Mouse (Mus musculus): Measurements from ENCODE around the gene Cog6. TPM values are rescaled to one million over a fixed set of nuclear protein-coding genes. Genes with fewer than 3 reads are reported as not detected.
"Not testable (repeated sequence)": the region's sequence is repeated elsewhere in the genome, so short reads cannot be mapped to it uniquely, and the experiment has no call there.

Cog6 gene
- total RNA-seq, 1 experiment from 2014 or later = 39.0 TPM

DNA sequence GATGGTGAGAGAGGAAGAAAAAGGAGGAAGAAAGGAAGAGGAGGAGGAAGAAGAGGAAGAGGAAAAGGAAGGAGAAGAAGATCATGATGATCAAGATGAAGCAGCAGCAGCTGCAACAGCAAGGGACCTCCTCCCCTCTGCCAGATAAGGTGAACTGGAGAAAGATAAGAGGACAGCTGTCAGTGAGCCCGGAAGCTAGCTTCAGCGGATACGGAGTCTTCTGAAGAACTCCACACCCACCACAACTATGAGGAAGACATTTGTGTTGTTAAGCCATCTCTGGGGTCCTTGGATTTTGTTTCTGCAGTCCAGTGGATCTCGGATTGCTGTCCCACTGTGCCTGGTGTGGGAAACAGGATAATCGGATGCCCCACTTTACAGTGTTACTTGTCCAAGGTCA is 15.4 kb upstream of the Cog6 start:
- no peak for DNase-seq

DNA sequence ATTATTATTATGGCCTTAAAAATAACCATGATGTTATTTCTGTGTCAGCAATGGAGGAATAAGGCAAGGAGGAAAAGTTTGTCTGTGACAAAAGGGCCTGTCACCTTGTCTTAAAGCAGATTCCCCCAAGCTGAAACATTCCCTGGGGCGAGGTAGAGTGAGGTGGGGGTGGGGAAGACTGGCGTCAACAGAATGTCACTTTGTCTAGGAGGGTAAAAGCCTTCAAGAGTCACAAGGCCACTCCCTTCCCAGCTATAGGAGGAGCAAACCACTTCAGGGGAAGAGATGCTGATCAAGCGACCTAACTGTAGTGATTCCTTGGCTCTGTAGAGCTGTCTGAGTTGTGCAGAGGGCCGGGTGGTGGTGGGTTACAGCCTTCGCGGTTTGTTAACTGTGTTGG is 14.5 kb upstream of the Cog6 start:
- DNase-seq = no peak

DNA sequence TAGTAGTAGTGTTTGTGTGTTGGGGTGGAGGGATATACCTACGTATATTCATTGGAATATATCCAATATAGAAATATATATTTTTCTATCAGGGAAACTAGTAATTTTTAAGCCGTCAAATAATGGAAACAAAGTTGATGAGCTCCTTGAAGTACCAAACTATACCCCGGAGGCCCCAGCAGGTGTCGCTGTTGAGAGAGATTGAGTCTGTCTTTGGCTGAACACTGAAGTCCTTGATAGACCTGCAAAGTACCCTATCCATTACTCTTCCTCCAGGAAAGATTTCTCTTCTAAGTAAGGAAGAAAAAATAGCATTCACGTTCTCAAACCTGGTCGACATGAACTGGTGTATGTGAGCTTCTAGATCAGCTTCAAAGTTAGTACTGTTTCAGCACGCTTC is 12.0 kb upstream of the Cog6 start:
- peak; percentile 81 for DNase-seq

DNA sequence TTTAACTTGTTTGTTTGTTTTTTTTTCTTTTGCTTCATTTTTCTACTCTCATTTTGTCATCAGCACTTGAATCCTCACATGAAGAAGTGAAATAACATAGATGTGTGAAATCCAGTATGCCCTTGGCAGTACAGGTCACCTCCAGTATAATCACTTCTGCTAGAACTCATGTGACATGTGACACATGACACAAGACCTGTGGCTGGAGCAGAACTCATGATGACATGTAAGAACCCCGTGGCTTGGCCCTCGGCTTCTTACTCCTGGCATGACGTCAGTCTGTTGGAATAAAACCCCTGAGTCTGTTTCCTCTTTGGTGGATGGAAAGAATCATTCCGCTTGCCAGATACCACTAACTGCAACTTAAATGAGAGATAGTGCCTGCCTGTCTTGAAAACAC is 10.3 kb upstream of the Cog6 start:
- DNase-seq = no peak

DNA sequence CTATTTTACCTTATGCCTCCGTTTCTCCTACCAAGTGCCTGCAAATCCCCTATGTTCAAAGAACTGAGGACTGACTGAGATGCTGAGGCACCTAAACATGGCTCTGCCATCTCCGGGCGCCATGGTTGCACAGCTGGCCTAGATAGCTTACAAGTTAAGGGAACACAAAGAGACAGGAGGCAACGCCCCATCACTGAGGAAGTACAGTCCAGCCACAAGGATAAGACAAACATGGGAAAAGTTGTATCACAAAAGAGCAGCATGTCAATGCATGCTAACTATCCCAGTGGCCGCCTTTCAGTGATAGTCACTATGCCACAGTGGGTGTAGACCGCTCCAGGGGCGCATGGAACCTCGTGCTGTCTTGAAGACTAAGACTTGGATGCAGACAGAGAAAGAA is 9.6 kb downstream of the Cog6 start:
- no peak for DNase-seq

DNA sequence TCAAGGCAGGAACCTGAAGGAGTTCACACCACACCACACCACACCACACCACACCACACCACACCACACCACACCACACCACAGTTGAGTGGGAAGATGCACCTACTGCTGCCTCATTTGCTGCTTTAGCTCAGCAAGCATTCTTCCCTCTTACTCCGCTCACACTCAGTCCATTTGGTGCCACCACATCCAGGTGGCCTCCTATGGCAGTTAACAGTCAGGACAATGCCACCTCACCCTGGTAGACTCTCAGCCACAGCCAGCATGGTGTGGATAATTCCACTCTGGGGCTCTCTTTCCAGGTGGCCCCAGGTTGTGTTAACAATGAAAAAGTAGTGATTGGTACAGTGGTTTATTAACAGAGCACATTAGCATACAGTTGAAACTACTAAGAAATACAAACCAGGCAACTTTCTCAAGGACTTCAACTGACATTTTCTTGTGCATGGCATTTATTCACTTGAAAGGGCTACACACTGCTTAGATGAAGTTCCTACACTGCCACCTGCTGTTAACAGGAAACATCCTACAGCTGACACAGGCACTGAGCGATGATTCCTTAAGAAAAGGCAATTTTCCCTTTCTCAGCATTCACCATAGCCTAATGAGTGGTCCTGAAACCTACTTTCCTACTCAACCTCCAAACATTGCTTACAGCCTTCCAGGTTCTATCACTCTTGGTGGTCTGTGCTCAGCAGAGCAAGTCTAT is 12.5 kb downstream of the Cog6 start:
- no peak for DNase-seq

DNA sequence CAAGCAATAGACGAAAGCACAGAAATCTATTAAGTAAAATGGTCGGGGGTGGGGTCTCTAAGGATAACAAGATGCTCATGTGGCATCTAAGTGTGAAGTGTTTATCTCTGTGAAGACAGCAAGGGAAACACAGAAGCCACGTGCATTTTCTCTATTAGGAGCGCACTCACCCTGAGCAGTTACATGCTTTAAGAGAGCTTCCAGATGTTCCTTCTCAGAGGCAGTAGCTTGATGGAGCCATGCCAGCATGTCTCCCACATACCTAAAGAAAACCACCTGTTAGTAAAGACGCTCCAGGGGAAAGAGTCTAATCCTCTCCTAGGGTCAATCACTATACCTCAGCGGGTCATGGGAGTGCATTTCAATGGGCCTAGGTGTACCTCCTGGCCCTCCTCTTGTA is 15.0 kb downstream of the Cog6 start:
- DNase-seq = no peak

DNA sequence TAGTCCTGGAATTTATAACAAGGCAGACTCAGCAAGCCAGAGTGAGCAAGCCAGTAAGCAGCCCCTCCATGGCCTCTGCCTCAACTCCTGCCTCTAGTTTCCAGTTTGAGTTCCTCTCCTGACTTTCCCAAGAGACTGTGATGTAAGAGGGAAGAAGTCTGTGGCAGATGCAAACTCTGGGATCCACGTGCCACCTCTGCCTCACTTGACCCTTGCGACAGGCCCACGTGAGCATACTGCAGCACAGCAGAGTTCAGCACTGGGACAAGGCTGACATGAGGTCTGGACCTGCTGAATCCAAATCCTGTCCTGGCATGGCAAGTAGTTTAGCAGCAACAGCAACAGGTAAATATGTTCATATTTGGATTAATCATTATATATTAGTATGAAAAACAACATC is 17.0 kb downstream of the Cog6 start:
- peak; percentile 13 for DNase-seq

DNA sequence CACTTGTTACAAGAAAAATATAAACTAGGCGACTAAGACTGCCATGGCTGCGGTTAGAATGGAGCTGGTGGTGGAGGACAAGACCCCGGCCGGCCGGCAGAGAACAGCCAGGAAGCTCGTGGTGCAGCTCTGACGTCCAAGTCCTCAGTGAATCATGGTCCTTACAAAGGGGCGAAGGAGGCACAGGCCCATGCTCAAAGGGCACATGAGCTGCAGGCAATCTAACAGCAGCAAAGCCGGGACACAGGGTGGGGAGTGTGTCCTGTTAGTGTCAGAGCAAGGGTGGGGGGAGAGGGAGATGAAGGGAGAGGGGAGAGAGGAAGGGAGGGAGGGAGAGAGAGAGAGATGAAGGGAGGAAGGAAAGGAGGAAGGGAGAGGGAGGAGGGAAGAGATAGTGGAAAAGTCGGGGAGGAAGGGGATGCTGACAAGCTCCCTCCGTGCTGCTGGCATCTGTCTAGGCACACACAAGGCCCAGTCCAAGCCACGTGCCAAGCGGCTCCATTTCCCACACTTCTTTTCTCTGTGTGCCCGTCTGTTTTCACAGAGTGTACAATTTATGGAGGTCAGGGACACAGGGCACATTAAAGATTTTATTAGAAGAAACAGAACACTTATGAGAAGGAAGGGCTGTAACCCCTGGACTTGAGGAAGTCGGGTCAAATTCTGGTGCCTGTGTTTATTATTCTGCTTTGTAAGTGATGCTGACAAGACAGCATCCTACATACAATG is 17.9 kb downstream of the Cog6 start:
- DNase-seq = no peak

DNA sequence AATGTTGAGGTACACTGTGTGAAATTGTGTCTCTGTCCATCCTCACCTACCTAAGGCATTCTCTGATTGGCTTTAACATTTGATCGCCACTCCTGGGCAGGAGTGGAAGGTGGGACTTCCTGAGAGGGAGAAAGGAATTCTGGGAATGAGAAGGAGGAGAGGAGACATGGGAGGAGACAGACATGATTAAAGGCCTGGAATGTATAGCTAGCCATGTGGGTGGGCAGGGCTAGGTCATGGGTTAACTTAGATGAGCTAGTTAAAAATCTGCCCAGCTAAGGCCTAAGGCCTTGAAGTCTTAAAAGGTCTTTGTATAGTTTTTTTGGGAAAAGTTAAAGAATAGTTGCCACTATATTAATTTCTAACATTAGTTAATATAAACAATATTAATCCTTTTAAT is 19.7 kb downstream of the Cog6 start:
- DNase-seq = no peak

DNA sequence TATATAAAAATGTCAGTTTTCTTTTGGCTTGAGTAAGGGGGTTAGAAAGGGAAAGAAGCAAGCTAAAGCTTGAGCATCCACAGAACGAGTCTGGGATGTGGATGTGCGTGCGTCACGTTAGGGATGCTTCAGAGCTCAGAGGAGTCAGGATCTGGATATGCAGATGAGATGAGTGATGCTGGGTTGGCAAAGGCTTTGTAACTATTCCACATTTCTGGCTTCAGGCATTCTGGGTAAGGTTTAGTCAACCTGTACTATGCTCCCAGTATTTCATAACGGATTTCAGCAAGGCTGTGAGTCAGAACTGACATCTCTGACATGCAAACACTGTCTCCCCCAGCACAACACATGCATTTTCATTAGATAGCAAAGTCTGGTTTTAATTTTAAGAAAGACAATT is 20.4 kb downstream of the Cog6 start:
- no peak for DNase-seq

DNA sequence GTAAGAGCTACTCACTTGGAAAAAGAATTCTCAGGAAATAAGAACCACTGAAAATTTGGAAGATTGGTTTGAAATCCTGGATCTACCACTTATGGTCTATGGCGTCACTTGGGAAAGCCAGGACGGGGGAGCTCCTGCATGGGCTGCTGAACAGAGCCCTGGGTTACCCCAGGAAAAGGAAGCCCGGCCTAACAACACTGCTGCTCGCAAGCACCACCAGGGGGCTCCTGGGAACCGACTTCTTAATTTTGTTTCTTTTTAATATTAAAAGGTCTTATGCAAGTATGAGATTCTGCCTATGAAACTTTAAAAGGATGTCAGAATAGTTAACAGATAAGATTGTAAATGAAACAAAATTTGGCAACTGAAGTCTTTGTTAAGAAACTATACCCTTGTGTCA is 22.4 kb downstream of the Cog6 start:
- DNase-seq = no peak

DNA sequence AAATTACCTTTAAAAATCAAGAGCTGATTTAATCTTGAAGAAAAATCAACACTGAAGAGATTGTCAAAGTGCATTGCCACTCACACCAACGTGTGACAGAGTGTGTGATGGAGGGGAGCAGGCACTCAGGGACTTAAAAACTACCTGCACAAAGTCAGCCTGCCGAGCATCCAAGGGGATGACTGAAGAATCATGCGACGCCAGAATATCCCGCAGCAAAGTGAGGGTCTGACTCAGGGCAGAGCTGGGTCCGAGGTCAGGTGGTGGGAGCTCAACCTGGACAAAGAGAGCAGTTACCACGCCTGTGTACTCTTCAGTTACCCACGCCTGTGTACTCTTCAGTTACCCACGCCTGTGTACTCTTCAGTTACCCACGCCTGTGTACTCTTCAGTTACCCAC is 23.7 kb downstream of the Cog6 start:
- no peak for DNase-seq

DNA sequence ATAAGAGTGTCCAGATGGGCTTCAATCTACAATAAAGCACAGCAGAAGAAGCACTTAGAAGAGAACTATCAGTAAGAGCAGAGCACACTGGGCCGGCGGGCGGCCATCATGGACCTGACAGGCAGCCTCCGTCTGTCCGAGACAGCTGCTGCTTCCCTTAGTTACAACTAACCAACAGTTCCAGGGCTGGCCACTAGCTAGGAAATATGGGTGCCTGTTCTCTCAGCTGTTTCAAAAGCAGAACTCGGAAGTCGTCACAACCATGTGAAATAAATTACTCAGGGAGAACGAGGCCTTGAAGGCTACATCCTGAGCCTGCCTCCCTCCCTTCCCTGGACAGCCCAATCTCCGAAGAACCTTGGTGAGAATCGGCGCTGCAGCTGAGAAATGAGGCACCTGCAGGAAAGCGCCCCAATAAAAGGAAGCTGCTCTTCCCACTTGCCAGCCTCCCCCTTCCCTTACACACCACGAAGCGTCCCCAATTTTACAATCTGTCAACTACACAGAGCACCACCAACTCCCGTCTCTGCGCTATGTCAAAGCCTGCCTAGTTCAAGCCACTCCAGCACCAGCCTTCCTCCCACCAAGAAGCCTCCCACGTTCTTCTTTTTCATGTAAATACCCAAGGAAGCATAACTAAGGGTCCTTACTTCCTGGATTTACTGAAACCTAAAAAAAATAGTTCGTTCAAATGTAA is 26.8 kb downstream of the Cog6 start:
- no peak for DNase-seq

DNA sequence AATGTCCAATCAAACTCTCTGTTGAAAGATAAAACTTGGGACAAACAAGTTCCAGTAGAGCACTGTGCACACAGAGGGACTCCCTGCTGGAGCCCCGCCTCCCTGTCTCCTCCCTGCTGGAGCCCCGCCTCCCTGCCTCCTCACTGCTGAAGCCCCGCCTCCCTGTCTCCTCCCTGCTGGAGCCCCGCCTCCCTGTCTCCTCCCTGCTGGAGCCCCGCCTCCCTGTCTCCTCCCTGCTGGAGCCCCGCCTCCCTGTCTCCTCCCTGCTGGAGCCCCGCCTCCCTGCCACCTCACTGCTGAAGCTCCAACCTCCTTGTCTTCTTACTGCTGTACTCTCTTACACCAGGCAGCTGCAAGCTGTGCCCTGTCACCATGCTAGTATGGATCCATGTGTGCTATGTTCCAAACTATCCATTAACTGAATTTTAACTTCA is 31.5 kb downstream of the Cog6 start:
- not testable (repeated sequence) for DNase-seq

DNA sequence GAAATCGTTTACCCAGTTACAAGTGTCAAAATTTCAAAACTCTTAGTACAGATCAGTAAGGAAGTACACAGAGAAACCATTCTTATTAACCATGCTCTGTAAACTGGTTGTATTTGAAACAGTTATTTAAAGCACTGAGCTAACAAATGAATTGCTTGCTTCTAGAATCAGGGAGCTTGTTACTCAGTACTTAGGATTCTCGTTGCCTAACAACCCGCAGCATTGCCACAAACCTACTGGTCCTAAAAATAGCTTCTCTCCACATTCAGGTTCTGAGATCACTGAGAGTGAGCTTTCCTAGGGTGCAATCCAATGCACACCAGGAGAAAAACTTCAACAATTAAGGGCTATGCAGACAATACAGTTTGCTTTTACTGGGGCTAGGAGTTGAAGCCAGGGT is 33.3 kb downstream of the Cog6 start:
- DNase-seq = no peak

DNA sequence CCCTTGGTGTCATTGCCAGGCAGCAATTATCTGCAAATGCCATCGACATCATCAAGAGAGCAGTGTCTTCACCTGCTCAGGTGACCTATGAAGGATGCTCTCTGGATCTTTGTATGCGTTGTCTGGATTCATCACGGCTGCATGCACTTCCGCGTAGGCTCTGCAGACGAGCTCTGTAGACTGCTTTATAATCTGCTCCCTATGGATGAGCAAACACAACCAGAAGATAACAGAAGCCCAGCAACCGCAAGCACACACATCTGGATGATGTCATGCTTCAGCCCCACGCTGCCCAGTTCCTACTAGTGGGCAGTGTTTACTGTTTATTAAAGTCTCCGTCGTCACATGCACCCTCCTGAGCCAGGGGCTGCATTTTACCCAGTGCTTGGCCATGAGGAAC is 34.0 kb downstream of the Cog6 start:
- DNase-seq = no peak

DNA sequence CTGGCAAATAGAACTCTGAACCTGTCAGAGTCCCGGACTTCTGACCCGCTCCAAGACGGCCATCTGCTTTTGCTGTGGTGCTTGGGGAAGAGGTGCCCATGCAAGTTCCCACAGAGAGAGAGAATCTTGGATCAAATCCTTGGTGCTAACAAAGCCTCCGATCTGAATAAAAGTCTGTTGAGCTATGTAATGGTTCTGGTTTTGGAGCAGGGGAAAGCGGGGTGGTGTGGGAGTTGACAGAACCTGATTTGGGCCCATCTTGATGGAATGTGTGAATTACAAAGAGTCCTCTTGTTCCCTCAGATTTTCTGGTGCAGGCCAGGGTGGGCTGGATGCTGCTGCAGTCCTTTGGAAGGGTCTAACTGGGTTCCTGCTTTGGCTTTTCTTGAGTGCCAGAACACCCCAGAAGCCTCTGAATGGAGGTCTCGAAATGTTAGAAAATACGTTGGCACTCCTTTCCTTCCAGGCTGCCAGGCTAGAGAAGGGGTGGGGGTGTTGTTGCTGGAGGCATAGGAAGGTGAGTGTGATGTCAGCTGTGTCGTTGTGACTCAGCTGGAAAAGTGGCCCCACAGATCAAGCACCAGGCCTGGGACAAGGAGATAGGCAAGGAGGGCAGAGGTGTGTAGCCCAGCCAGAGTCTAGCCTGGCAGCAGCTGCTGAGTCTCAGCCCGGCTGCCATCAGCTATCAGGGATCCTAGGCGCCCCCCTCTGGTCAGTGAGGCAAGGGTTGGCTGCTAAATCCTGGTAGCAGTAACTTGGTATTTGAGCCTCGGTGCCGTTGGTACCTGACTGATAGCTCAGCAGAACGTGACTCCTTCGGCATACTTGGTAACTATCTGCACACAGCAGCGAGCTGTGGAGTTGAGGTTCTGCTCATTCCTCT is 42.1 kb downstream of the Cog6 start:
- DNase-seq = peak; percentile 81

DNA sequence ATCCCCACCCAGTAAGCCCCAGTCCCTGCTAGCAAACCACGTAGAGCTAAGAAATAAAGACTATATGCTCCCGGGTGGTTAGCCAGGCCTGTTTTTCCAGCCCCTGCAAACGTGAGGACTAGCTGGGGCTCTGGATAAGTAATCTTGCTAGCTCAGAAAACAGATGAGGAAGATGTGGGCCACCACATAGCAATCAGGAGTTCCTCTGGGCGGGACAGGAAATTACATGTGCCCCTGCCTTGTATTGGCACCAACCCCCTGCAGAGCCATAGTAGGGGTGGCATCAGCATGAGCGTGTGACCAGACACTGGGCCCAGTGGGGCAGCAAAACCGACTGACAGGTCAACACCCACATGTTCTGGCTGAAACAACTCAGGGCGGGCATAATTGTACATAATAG is 44.1 kb downstream of the Cog6 start:
- no peak for DNase-seq

DNA sequence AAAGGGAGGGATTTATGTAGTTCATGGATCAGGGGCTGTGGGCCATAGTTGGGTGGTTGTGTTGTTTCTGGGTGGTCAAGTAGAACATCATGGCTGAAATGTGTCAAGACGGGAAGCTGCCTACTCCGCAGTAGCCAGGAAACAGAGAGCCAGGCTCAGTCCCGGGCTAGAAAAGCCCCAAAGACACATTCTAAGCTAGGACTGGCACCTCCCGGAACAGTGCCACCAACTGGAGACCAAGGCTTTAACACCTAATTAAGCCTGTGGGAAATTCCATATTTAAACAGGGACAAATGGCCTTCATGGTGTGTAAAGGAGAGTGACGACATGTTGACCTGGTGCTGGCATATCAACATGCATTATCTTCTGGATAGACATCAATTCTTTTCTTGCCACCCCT is 50.0 kb downstream of the Cog6 start:
- no peak for DNase-seq

DNA sequence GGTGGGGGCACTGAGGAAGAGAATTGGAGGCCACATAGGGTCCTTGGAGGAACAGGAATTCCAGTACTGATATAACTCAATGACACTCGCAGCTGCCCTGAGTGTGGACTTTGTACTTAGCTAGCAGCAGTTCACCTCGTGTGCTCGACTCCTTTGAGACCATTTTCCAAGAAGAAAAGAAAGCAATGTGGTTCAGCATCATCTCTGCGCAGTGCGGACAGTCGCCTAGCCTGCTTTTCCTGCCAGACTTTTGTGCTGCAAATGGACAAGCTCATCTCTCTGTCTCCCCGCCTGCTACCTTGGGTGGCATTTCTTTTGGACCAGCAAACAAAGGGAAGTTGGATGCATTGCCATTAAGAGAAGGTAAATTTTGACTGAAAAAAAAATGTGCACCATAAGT is 52.8 kb downstream of the Cog6 start:
- no peak for DNase-seq

DNA sequence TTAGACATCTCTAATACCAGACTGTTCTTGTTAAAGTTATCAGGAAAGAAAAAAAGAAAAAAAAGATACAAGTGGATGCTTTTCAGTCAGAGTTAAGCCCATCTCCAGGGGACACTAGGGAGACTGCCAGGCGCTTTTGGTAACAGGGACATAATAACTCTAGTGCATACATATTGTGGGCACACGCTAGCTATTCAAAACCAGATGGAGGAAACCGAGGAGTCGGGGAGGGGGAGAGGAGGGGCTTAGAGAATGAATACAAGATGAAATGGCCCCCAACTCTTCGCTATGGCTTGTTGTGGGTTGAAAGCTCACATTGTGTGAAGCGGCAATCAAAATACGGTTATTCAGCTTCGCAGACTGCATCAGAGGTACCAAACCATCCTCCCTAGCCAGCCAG is 53.6 kb downstream of the Cog6 start:
- DNase-seq = no peak

DNA sequence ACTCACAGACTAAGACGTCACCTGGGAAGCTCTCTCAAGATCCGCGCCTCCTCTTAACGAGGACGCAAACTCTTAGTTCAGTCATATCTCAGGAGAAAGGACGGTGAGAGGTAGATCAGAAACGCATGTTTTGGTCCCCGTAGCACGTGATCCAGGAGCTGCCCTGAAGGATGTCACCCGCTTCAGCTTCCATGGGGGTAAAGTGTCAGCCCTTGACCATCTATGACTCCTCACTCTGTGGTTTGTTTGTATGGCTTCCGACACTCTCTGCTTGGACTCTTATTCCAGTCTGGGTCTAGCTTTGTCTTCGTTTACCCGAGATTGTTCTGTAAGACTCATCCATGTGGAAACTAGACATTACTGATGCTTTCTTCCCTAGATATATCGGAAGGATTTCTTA is 54.6 kb downstream of the Cog6 start:
- no peak for DNase-seq
